Mouse (Mus musculus): ENCODE data around the gene Selenoi.

Selenoi gene

GRCm38 (mm10) chr5:30240552-30240951 is 8.2 kb downstream of the Selenoi start:
- no peak for DNase-seq

DNA sequence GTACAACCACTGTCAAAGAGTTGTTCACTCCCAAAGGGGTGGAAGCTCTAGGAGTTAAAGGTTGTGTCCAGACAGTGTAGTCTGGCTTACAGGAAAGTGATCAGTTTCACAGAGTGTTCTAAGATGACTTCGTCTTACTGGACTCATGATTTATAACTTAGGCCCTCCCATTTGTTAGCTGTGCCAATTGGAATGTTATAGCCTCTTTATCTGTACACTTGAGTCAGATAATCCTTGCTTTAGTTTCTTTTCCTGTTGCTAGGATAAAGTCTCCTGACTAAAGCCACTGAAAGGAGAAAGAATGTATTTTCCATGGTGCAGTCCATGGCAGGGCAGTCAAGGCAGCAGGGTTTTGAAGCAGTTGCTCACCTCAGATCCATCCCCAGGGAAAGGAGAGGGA is 10.0 kb downstream of the Selenoi start:
- no peak for DNase-seq

- DNase-seq: peak in 1 of 2 experiments; percentile 12
Observed at GRCm38 (mm10) chr5:30243741-30244140, 11.4 kb downstream of the Selenoi start.

DNA sequence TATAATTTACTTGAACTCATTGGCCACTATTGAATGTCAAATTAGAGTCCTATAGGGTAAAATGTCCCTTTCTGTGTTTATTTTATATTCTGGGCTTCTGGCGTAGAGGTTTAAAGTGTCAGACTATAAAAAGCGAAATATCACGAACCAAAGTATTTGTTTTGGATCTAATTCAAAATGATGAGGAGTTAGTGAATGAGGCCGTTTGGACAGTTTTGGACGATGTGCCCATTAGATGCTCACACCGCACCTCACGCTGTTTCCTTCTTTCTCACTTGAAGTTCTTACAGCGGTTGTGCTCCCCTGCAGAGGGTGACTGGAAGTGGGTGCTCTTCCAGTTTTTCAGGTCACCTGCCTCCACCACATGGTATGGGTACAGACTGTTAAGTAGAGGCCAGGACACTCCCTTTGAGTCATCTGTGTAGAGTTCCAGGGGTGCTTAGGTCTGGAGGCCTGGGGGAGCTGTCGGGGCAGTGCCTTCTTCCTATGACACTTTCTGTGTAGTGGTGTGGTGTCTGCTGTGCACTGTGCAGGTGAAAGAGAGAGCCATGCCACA is 13.6 kb downstream of the Selenoi start:
- no peak for DNase-seq

DNA sequence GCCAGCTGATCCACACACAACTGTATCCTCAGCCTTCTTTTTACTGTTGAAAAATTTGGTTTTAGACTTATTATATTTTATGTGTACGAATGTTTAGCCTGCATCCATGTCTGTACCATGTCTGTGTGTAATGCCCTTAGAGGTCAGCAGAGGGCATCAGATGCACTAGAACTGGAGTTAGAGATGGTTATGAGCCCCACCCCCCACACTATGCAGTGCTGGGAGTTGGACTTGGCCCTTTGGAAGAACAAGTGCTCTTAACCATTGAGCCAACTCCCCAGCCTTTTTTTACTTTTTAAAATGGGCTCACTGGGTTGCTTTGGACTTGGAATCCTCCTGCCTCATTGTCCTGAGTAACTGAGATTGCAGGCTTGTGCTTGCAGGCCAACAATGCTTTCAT is 15.3 kb downstream of the Selenoi start:
- no peak for DNase-seq

DNA sequence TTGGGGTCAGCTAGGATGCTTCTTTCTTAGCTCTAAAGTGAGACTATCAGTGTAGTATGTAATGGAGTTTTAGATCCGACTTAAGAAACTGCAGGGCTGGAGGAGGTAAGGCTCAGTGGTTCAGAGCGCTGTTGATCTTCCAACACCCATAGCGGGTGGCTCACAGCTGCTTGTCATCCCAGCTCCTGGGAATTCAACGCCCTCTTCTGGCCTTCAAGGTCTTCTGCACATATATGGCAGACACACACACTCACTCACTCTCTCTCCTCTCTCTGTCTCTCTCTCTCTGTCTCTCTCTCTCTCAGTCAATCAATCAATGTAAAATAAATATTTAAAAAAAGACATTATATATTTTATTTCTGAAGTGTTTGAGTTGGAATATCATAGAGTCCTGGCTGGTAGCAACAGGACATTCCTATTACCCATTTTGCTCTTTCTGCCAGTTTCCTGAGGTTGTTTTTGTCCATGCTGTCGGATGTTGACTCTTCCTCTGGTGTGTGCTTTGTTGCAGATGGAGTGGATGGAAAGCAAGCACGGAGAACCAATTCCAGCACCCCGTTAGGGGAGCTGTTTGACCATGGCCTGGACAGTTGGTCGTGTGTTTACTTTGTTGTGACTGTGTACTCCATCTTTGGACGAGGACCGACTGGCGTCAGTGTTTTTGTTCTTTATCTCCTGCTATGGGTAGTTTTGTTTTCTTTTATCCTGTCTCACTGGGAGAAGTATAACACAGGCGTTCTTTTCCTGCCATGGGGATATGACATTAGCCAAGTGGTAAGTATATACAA is 23.4 kb downstream of the Selenoi start:
- DNase-seq: no peak

GRCm38 (mm10) chr5:30258776-30259175 is 26.4 kb downstream of the Selenoi start:
- DNase-seq: peak; percentile 63 to 73

DNA sequence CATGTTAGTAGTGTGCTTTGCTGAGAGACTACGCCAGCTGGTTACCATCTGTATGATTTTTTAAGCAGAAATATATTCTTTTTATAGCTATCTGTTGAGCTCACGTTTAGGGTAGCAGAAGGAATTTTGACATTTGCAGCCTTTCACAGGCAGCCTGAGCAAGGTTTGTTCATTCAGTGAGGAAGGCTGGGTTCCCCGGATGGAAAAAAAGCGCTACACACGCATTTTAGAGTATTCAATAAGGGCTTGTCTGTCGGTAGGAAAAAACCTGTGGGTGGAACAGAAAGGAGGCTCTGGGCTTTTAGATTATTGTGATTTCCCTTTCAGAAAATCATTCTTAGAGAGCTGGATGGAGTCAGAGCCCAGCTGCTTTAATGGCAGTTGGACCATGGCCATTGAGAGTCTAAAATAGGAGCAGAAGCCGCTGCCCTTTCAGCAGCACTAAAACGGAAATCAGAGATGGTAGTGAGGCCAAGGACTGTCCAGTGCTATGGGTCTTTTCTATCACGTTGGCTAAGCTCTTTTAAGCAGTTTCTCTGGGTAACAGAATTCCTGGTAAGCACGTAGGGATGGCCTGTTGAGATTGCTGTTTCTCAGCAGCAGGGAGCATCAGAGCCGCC is 38.3 kb downstream of the Selenoi start:
- no peak for DNase-seq

GRCm38 (mm10) chr5:30271599-30272281 is 39.4 kb downstream of the Selenoi start:
- peak in 1 of 2 experiments; percentile 12 for DNase-seq

GRCm38 (mm10) chr5:30276361-30276760 is 44.0 kb downstream of the Selenoi start:
- peak; percentile 29 to 37 for DNase-seq

DNA sequence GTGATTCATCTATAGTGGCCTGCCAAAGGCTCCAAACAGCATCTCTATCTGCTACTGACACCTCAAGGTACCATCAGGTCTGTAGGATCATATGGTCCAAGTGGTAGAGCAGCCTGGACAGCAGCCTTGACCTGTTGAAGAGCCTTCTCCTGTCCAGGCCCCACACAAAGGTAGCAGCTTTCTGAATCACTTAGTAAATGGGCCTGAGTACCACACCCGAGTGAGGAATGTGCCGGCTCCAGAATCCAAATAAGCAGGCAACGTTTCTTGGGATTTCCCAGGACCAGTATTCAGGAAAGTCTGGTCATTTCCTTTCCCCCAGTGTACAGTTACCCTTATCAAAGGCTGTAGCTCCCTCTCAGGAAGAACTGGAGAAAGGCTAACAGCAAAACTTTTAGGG is 46.6 kb downstream of the Selenoi start:
- no peak for DNase-seq

DNA sequence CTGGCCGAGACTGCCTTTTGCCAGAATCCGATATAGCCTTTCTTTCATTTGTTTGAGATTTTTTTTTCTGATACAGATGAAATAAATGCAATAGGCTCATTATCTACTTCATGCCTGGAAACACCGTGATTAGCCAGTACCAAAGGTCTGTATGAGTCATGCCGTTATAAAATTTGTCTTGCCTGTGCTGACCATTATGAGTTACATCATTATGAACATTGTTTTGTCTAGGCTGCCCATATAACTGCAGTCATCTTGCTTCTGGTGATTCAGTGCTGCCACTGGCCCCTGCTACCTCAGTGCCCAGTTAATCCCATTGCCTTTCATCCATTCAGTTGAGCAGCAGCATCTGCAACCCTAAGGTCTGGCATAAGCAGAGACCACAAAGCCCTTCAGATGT is 47.1 kb downstream of the Selenoi start:
- no peak for DNase-seq

GRCm38 (mm10) chr5:30280864-30281263 is 48.5 kb downstream of the Selenoi start:
- no peak for DNase-seq

DNA sequence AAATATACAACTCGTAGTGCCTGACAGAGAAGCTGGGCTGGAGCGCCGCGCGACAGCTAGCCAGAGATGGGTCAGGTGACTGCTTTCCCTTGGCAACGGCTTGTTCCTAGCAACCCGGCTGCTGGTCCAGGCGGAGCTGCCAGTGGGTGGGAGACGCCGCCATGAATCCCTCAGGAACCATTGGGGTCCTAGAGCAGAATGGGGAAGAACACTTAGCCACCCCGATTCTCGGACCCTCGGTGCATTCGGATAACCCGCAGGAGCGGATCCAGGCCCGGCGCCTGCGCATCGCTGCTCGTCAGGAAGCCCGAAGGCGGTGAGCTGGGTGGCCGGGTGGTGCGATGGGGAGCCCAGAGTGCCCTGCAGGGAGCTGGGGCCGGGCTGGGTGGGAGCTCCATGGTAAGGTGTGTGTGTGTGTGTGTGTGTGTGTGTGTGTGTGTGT is 48.9 kb downstream of the Selenoi start, which contains the start of gene Drc1:
Gene Drc1, plus strand, starts transcription at position 98 of the 442 bp plus-strand sequence.
- DNase-seq: peak; percentile 61 to 69

DNA sequence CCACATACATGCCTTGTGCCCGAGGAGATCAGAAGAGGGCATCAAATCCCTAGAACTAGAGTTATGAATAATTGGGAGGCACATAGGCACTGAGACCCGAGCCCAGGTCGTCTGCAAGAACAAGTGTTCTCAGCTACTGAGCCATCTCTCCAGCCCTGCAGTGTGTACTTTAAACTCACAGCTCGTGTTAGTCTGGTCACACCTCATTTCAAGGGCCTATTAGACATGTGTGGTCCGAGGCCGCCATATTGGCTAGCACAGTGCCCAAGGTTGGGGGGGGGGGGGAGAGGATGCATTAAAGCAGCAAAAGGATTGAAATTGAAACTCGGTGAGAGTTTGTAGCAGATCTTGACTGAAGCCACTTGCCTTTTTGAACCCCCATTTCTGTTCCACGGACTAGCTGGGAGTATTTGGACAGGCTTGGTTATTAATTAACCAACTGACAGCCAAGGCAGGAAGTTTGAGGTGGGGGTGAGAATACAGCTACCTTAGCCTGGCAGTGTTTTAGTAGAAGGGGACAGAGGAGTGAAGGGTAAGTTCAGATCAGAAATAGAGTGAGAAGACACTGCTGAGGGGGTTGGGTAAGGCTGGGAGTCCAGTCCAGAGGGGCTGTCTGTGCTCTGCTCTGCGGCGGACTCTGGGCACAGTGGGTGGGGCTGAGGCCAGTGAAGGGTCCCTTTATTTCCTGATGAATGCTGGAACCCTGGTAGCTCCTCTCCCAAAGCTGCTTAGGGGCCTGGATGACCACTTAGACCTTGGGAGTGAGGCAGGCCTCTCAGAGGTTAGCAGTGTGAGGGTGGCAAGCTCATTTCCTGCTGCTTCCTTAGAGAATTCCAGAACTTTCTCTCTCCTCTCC is 53.8 kb downstream of the Selenoi start:
- no peak for DNase-seq

DNA sequence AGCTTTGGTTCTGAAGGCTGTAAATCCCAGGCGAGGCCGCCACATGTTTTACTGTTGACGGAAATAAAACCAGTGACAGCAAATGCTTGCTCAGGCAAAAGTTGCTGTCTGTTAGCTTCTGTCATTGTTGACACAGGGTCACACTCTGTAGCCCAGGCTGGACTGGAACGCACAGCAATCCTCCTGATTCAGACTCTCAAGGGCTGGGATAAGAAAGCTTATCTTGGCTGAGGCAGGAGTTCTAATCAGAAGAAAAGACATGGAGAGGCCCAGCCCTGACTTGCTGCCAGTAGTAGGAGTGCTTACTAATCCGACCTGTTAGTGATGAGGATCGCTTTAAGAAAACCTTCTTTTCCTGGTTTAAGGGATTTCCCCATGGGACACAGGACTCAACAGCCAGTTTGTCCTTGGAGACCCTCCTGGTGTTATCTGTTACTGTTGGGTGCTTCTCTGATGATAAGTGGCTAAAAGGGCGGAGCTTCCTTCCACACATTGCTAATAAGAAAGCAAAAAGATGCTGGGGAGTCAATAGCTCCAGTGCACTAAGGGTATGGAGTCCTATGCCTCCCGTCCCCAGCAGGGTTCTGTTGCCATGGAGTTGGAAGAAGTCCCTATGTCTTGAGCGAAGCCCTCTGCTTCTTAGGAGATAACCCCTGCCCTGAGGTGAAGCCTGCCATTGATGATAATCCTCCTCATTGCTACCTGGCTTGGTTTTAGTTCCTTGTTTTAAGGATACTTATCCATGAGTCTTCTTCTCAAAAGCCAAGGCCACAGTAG is 54.9 kb downstream of the Selenoi start:
- DNase-seq: no peak

Measured in cerebellum, adult 18-20 months (tissue).